ENCODE assay signal across 10 mouse cellular contexts in genomic region chr3:88133187-88133771, GRCm38 (mm10). TPM values are rescaled to one million over a fixed set of nuclear protein-coding genes. Genes with fewer than 3 reads are reported as not detected.
DNase-seq lines count a peak whose midpoint lies in the region; ATAC-seq lines count a peak whose summit lies in the region.
"Had no signal": no experiment of that assay in that cellular context is flagged by ENCODE, and none has a peak within 500 bp of the region (broad histone marks: within the 10 kb centered on the region; RNA-seq: fewer than 3 reads in every experiment).

No protein-coding gene starts in this region.

- 65% methylated on average over 4 of the region's 4 CpGs for WGBS in hindbrain, embryonic 10.5 days
- 71% methylated on average over 4 of the region's 4 CpGs for WGBS in hindbrain, embryonic 12.5 days
- WGBS in embryonic facial prominence, embryonic 12.5 days = 61% methylated on average over 4 of the region's 4 CpGs

- no peak for DNase-seq in hindbrain, embryonic 10.5 days (ENCODE audit: low spot score)
- DNase-seq in induced T-regulatory cell, adult 2 months (ENCODE audit: low read depth) = peak; percentile 57
- DNase-seq in right cerebral cortex, postnatal 4 days = no peak
- no peak for DNase-seq in adrenal gland, postnatal 4 days (ENCODE audit: low spot score in 2 of 2)
- no peak for DNase-seq in embryo, embryonic 9.5 days (ENCODE audit: extremely low spot score)

- no peak overlapping the region for H3K9ac ChIP-seq in hindbrain, embryonic 12.5 days
- H3K9ac ChIP-seq in embryonic facial prominence, embryonic 12.5 days = 0 out of 2 replicates have a peak overlapping the region, but pooled peaks have one; percentile 5

- H3K4me2 ChIP-seq in hindbrain, embryonic 12.5 days (replicated peaks) = no peak overlapping the region
- no peak overlapping the region for H3K4me2 ChIP-seq in embryonic facial prominence, embryonic 12.5 days (replicated peaks)

- peak overlapping the region; percentile 29; the same call in 1 of the 2 replicates for H3K27ac ChIP-seq in hindbrain, embryonic 10.5 days
- no peak overlapping the region for H3K27ac ChIP-seq in hindbrain, embryonic 12.5 days
- H3K27ac ChIP-seq in embryonic facial prominence, embryonic 12.5 days = no peak overlapping the region

- no peak for ATAC-seq in hindbrain, embryonic 12.5 days (ENCODE audit: low FRiP score)
- peak; percentile 19 for ATAC-seq in CD4-positive, CD25-positive, alpha-beta regulatory T cell, adult 4 months
- ATAC-seq in embryonic facial prominence, embryonic 12.5 days (ENCODE audit: insufficient number of reproducible peaks, insufficient read depth, low FRiP score, low TSS enrichment) = no peak

- no peak overlapping the region for H3K4me3 ChIP-seq in hindbrain, embryonic 10.5 days
- H3K4me3 ChIP-seq in hindbrain, embryonic 12.5 days = no peak overlapping the region
- H3K4me3 ChIP-seq in embryonic facial prominence, embryonic 12.5 days = no peak overlapping the region

- H3K36me3 ChIP-seq in hindbrain, embryonic 10.5 days = no peaks in the 10 kb centered on the region
- no peaks in the 10 kb centered on the region for H3K36me3 ChIP-seq in hindbrain, embryonic 12.5 days
- no peaks in the 10 kb centered on the region for H3K36me3 ChIP-seq in embryonic facial prominence, embryonic 12.5 days

- H3K27me3 ChIP-seq in hindbrain, embryonic 10.5 days (ENCODE audit: insufficient read depth, poor library complexity, severe bottlenecking) = no peaks in the 10 kb centered on the region
- H3K27me3 ChIP-seq in hindbrain, embryonic 12.5 days = no peaks in the 10 kb centered on the region
- H3K27me3 ChIP-seq in embryonic facial prominence, embryonic 12.5 days = no peaks in the 10 kb centered on the region

- H3K9me3 ChIP-seq in hindbrain, embryonic 10.5 days = no peaks in the 10 kb centered on the region
- no peaks in the 10 kb centered on the region for H3K9me3 ChIP-seq in hindbrain, embryonic 12.5 days (replicated peaks)
- H3K9me3 ChIP-seq in embryonic facial prominence, embryonic 12.5 days = no peaks in the 10 kb centered on the region

- peaks cover 22% of the 10 kb centered on the region for H3K4me1 ChIP-seq in hindbrain, embryonic 10.5 days (replicated peaks)
- H3K4me1 ChIP-seq in hindbrain, embryonic 12.5 days = 0 out of 2 replicates have a peak, but pooled peaks cover 7% of the 10 kb centered on the region
- 0 out of 2 replicates have a peak, but pooled peaks cover 3% of the 10 kb centered on the region for H3K4me1 ChIP-seq in embryonic facial prominence, embryonic 12.5 days

RNA-seq across cellular contexts. Expression of gene Mef2d, which starts 8.9 kb away (rescaled TPM):
- 10.2 and 15.1 TPM in 2 replicates for polyA plus RNA-seq in hindbrain, embryonic 10.5 days (2016; fragmentation: Nextera tagmentation; extraction: Ambion mirVana)
- polyA plus RNA-seq in hindbrain, embryonic 12.5 days (2016; fragmentation: Nextera tagmentation; extraction: Ambion mirVana) = 17.7 and 20.7 TPM in 2 replicates
- 10 to 100 TPM; 30.9 to 36.1 TPM for polyA plus RNA-seq in CD4-positive, CD25-positive, alpha-beta regulatory T cell, adult 4 months (2017; shearing (Covaris generic))
- 16.9 and 17.7 TPM in 2 replicates for polyA plus RNA-seq in embryonic facial prominence, embryonic 12.5 days (2016; fragmentation: Nextera tagmentation; extraction: Ambion mirVana)
- total RNA-seq in adrenal gland, postnatal 4 days (2021) = 10 to 100 TPM; 90.0 to 92.1 TPM

RNA-seq across cellular contexts. Expression of gene Iqgap3, which starts 51.5 kb away (rescaled TPM):
- polyA plus RNA-seq in hindbrain, embryonic 10.5 days (2016; fragmentation: Nextera tagmentation; extraction: Ambion mirVana) = 19.5 and 24.3 TPM in 2 replicates
- 14.7 and 14.9 TPM in 2 replicates for polyA plus RNA-seq in hindbrain, embryonic 12.5 days (2016; fragmentation: Nextera tagmentation; extraction: Ambion mirVana)
- polyA plus RNA-seq in CD4-positive, CD25-positive, alpha-beta regulatory T cell, adult 4 months (2017; shearing (Covaris generic)) = 1 to 10 TPM in 1 of 2 experiments, under 1 TPM in 1; 0.75 to 1.5 TPM
- 24.4 and 25.8 TPM in 2 replicates for polyA plus RNA-seq in embryonic facial prominence, embryonic 12.5 days (2016; fragmentation: Nextera tagmentation; extraction: Ambion mirVana)
- total RNA-seq in adrenal gland, postnatal 4 days (2021) = 10 to 100 TPM; 17.2 to 18.8 TPM

RNA-seq across cellular contexts. Expression of gene Ttc24, which starts 55.2 kb away (rescaled TPM):
- polyA plus RNA-seq in hindbrain, embryonic 10.5 days (2016; fragmentation: Nextera tagmentation; extraction: Ambion mirVana) = 0.09 TPM in 1 of 2 replicates, not detected in the other
- polyA plus RNA-seq in hindbrain, embryonic 12.5 days (2016; fragmentation: Nextera tagmentation; extraction: Ambion mirVana) = 0.36 TPM in 1 of 2 replicates, not detected in the other
- not detected for polyA plus RNA-seq in CD4-positive, CD25-positive, alpha-beta regulatory T cell, adult 4 months (2017; shearing (Covaris generic))
- polyA plus RNA-seq in embryonic facial prominence, embryonic 12.5 days (2016; fragmentation: Nextera tagmentation; extraction: Ambion mirVana) = 0.32 and 0.46 TPM in 2 replicates
- not detected for total RNA-seq in adrenal gland, postnatal 4 days (2021)
- polyA plus RNA-seq: C2C12; limb, embryonic 11.5 days had no signal
